Mouse (Mus musculus) limb, embryonic 12.5 days (tissue): ENCODE measurements around the gene Snrpd2. TPM values are rescaled to one million over a fixed set of nuclear protein-coding genes. Genes with fewer than 3 reads are reported as not detected.

Experiments
- microRNA counts: library from miRNA; unstranded; fragments of <30 nt; microRNA quantifications from one replicate; lab custom pipeline; 2017
- microRNA-seq: library from miRNA; unstranded; fragments of <30 nt; microRNA quantifications from one replicate; pipeline ENCODE4, GENCODE M21; 2017
- polyA plus RNA-seq: library from polyadenylated mRNA; unstranded; fragments of >200 nt; fragmentation: Nextera tagmentation; extraction: Ambion mirVana; gene quantifications from 2 replicates; pipeline ENCODE4 v1.2.1, GENCODE M21; 2016

The Snrpd2 gene
- polyA plus RNA-seq, 1 experiment from 2014 or later: 170 TPM

MicroRNA genes within 50 kb of the gene (microRNA counts, 519-probe panel; counts per million panel counts)
- not detected for microRNA mmu-miR-330 (lab: Ali Mortazavi, UCI)

Small RNAs within 50 kb of the gene (microRNA-seq; reads per million reads assigned to microRNA genes)
- 226 reads per million, percentile 61 among the genes with 10 or more reads in this experiment for gene Mir330

Other genes with a start within 250 kb of the Snrpd2 start
- 39.9 and 45.3 TPM in 2 replicates for gene Ccdc61, start 239.3 kb upstream of the Snrpd2 start, polyA plus RNA-seq
- 0.31 and 0.33 TPM in 2 replicates for gene Nova2, start 223.8 kb upstream of the Snrpd2 start, polyA plus RNA-seq
- not detected in 2 replicates for gene Nanos2, start 162.3 kb upstream of the Snrpd2 start, polyA plus RNA-seq
- gene Mypop, start 158.5 kb upstream of the Snrpd2 start, polyA plus RNA-seq: 6.4 and 6.5 TPM in 2 replicates
- gene Irf2bp1, start 145.7 kb upstream of the Snrpd2 start, polyA plus RNA-seq: 44.4 and 47.5 TPM in 2 replicates
- gene Foxa3, start 126.2 kb upstream of the Snrpd2 start, polyA plus RNA-seq: 0.81 and 1.8 TPM in 2 replicates
- gene Sympk, start 125.3 kb upstream of the Snrpd2 start, polyA plus RNA-seq: 51.9 and 56.0 TPM in 2 replicates
- not detected in 2 replicates for gene Rsph6a, start 95.0 kb upstream of the Snrpd2 start, polyA plus RNA-seq
- 17.9 and 21.6 TPM in 2 replicates for gene Dmwd, start 73.5 kb upstream of the Snrpd2 start, polyA plus RNA-seq
- gene Dmpk, start 65.9 kb upstream of the Snrpd2 start, polyA plus RNA-seq: 17.7 and 18.9 TPM in 2 replicates
- gene Six5, start 55.1 kb upstream of the Snrpd2 start, polyA plus RNA-seq: 11.2 and 12.5 TPM in 2 replicates
- gene Gm4969, start 31.4 kb upstream of the Snrpd2 start, polyA plus RNA-seq: 3.3 and 3.5 TPM in 2 replicates
- 19.3 and 19.6 TPM in 2 replicates for gene Fbxo46, start 29.9 kb upstream of the Snrpd2 start, polyA plus RNA-seq
- 15.9 and 17.2 TPM in 2 replicates for gene Qpctl, start 431 bp upstream of the Snrpd2 start, polyA plus RNA-seq
- 0.18 and 0.36 TPM in 2 replicates for gene Gipr, start 16.4 kb downstream of the Snrpd2 start, polyA plus RNA-seq
- 3.9 and 5.9 TPM in 2 replicates for gene Eml2, start 26.7 kb downstream of the Snrpd2 start, polyA plus RNA-seq
- 4.4 and 5.7 TPM in 2 replicates for gene Gpr4, start 62.8 kb downstream of the Snrpd2 start, polyA plus RNA-seq
- gene Opa3, start 78.6 kb downstream of the Snrpd2 start, polyA plus RNA-seq: 38.7 and 39.5 TPM in 2 replicates
- gene Vasp, start 122.1 kb downstream of the Snrpd2 start, polyA plus RNA-seq: 66.4 and 68.8 TPM in 2 replicates
- gene Ppm1n, start 130.3 kb downstream of the Snrpd2 start, polyA plus RNA-seq: not detected in 2 replicates
- 12.4 and 12.8 TPM in 2 replicates for gene Rtn2, start 132.9 kb downstream of the Snrpd2 start, polyA plus RNA-seq
- gene Fosb, start 160.3 kb downstream of the Snrpd2 start, polyA plus RNA-seq: 0.18 and 0.20 TPM in 2 replicates
- 92.3 and 105 TPM in 2 replicates for gene Ercc1, start 195.1 kb downstream of the Snrpd2 start, polyA plus RNA-seq
- gene Cd3eap, start 209.8 kb downstream of the Snrpd2 start, polyA plus RNA-seq: 28.4 TPM in 2 replicates
- gene Ppp1r13l, start 210.0 kb downstream of the Snrpd2 start, polyA plus RNA-seq: 7.1 and 9.3 TPM in 2 replicates
- gene Ercc2, start 232.3 kb downstream of the Snrpd2 start, polyA plus RNA-seq: 22.9 and 23.8 TPM in 2 replicates